Mouse (Mus musculus) cerebellum, adult (tissue): ENCODE data around the gene Fancd2.

Experiments used
- ATAC-seq: cut with Nextera tagmentation; 2 replicates; pipeline ENCODE4 v1.9.2; 2017; ENCODE audit warnings: mild to moderate bottlenecking, moderate library complexity, mixed read lengths; ENCODE audit not compliant: insufficient number of reproducible peaks, low FRiP score, low TSS enrichment

The Fancd2 gene

GRCm38 (mm10) chr6:113604432-113605223 is 73.1 kb downstream of the Fancd2 start, which contains the start of gene Brk1:
Gene Brk1 (plus strand): TSS chr6:113604772.
- ATAC-seq = peak; percentile 91

GRCm38 (mm10) chr6:113605224-113605545 is 73.7 kb downstream of the Fancd2 start:
- peak; percentile 66; the same call in 1 of the 2 replicates for ATAC-seq

- no peak for ATAC-seq
Measured at GRCm38 (mm10) chr6:113608871-113609270, 77.4 kb downstream of the Fancd2 start.

GRCm38 (mm10) chr6:113609293-113609692 is 77.8 kb downstream of the Fancd2 start:
- no peak for ATAC-seq

- no peak for ATAC-seq
Measured at GRCm38 (mm10) chr6:113612258-113612969, 80.9 kb downstream of the Fancd2 start.

GRCm38 (mm10) chr6:113614152-113614551 is 82.7 kb downstream of the Fancd2 start:
- ATAC-seq = no peak

- no peak for ATAC-seq
Measured at GRCm38 (mm10) chr6:113614997-113615396, 83.5 kb downstream of the Fancd2 start.

- no peak for ATAC-seq
Measured at GRCm38 (mm10) chr6:113615489-113615888, 84.0 kb downstream of the Fancd2 start.

- ATAC-seq = no peak
Measured at GRCm38 (mm10) chr6:113623386-113623785, 91.9 kb downstream of the Fancd2 start.

GRCm38 (mm10) chr6:113623941-113624751 is 92.7 kb downstream of the Fancd2 start, which contains the start of gene Vhl:
Gene Vhl (plus strand): TSS chr6:113623959.
- peak; percentile 81; the same call in 1 of the 2 replicates for ATAC-seq

GRCm38 (mm10) chr6:113624989-113625770 is 93.7 kb downstream of the Fancd2 start:
- no peak for ATAC-seq

- no peak for ATAC-seq
Measured at GRCm38 (mm10) chr6:113630322-113630721, 98.8 kb downstream of the Fancd2 start.

- no peak for ATAC-seq
Measured at GRCm38 (mm10) chr6:113632863-113633262, 101.4 kb downstream of the Fancd2 start.

- peak; percentile 97 for ATAC-seq
Measured at GRCm38 (mm10) chr6:113638302-113639040, 107.0 kb downstream of the Fancd2 start, which contains the start of gene Irak2. Gene Irak2 (plus strand): TSS chr6:113638467.

- ATAC-seq = no peak
Measured at GRCm38 (mm10) chr6:113639201-113639600, 107.7 kb downstream of the Fancd2 start.

GRCm38 (mm10) chr6:113642605-113643004 is 111.1 kb downstream of the Fancd2 start:
- no peak for ATAC-seq

GRCm38 (mm10) chr6:113643021-113643420 is 111.5 kb downstream of the Fancd2 start:
- ATAC-seq = no peak

GRCm38 (mm10) chr6:113643967-113644366 is 112.5 kb downstream of the Fancd2 start:
- ATAC-seq = no peak

- ATAC-seq = no peak
Measured at GRCm38 (mm10) chr6:113644808-113645207, 113.3 kb downstream of the Fancd2 start.
